Mouse (Mus musculus) midbrain, embryonic 13.5 days (tissue): ENCODE measurements around the gene Trak1. TPM values are rescaled to one million over a fixed set of nuclear protein-coding genes. Genes with fewer than 3 reads are reported as not detected.
A peak's percentile ranks its signal among the peaks of the same experiment; 100 is the strongest.

Source experiments
- ATAC-seq: fragments of 200-750 bp; cut with Nextera tagmentation; 2 replicates; pipeline ENCODE4 v1.8.0; 2017; ENCODE audit warnings: mild to moderate bottlenecking, moderate TSS enrichment, moderate library complexity
- H3K27ac ChIP-seq: fragments of 300-500 bp; sonication (generic); 2 replicates; pipeline ENCODE4 v1.5.1; 2015; ENCODE audit warnings: inconsistent platforms, mild to moderate bottlenecking, moderate library complexity
- H3K27me3 ChIP-seq: fragments of 300-500 bp; sonication (generic); 2 replicates; pipeline ENCODE4 v1.6.1; 2015; ENCODE audit warnings: mild to moderate bottlenecking, inconsistent platforms
- H3K36me3 ChIP-seq: fragments of 300-500 bp; sonication (generic); 2 replicates; pipeline ENCODE4 v1.6.1; 2015; ENCODE audit warnings: mild to moderate bottlenecking, inconsistent platforms
- H3K4me1 ChIP-seq: fragments of 300-500 bp; sonication (generic); replicated peaks from 2 replicates; pipeline ENCODE4 v1.6.1; 2015; ENCODE audit warnings: inconsistent platforms
- H3K4me2 ChIP-seq: fragments of 300-500 bp; sonication (generic); replicated peaks from 2 replicates; pipeline ENCODE4 v1.6.1; 2015; ENCODE audit warnings: moderate library complexity, mild to moderate bottlenecking, inconsistent platforms
- H3K4me3 ChIP-seq: fragments of 300-500 bp; sonication (generic); replicated peaks from 2 replicates; pipeline ENCODE4 v1.5.1; 2015; ENCODE audit warnings: mild to moderate bottlenecking, inconsistent platforms
- H3K9ac ChIP-seq: fragments of 300-500 bp; sonication (generic); replicated peaks from 2 replicates; pipeline ENCODE4 v1.6.1; 2015; ENCODE audit warnings: mild to moderate bottlenecking, inconsistent platforms
- H3K9me3 ChIP-seq: fragments of 300-500 bp; sonication (generic); 2 replicates; pipeline ENCODE4 v1.6.1; 2016; ENCODE audit warnings: mild to moderate bottlenecking, inconsistent platforms
- WGBS: fragments of 180-500 bp; shearing (Covaris S2); methylation state at CpG from one replicate; pipeline ENCODE4 v1.1.7; 2015; 5-methylcytosine and 5-hydroxymethylcytosine counted together
- polyA plus RNA-seq: library from polyadenylated mRNA; unstranded; fragments of >200 nt; fragmentation: Nextera tagmentation; extraction: Ambion mirVana; gene quantifications from 2 replicates; pipeline ENCODE4 v1.2.1, GENCODE M21; 2015

Trak1 gene
- polyA plus RNA-seq, 1 experiment from 2014 or later = 44.8 TPM

GRCm38 (mm10) chr9:121395812-121396211 is 98.5 kb downstream of the Trak1 start:
- Histone ChIP-seq H3K9me3 (no peaks in the 10 kb centered on the region), H3K4me1 (peaks cover 26% of the 10 kb centered on the region), H3K27me3 (no peaks in the 10 kb centered on the region), H3K9ac (no peak overlapping the region), H3K27ac (no peak overlapping the region), H3K4me3 (no peak overlapping the region), H3K36me3 (peaks cover 15% of the 10 kb centered on the region), H3K4me2 (no peak overlapping the region)
- no peak for ATAC-seq
- WGBS = 89% methylated on average over 5 of the region's 5 CpGs

DNA sequence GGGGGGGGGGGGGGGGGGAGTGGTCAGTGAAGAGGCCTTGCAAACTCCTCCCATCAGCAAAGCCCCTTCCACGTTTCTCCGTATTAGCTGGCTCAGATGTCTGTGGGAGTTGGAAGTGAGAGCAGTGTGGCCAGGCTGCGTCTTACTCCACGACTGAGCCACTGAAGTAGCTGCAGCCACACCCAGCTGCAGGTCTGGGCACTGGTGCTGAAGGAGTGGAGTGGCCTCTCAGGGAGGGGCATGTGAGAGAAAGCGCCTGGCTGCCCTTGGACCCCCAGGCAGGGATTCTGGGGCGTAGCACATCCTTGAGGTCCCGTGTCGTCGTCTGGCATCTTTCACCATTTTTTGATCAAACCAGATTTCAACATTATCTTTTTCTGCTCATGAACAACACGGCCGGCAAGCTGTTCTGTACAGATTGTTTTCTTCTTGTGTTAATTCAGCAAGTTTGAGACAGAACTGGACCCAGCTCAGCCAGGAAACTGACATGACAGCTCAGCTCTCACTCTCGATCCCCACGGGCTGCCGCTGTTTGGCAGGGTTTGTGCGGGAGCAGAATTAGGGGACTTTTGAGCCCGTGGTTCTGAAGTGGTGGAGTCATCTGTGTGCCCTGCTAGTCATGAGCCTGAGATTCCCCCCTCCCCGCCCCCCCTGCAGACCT is 100.9 kb downstream of the Trak1 start:
- 75% methylated on average over 17 of the region's 17 CpGs for WGBS
- ATAC-seq = no peak
- Histone ChIP-seq H3K36me3 (peaks cover 6% of the 10 kb centered on the region; the same call in 1 of the 2 replicates), H3K4me2 (no peak overlapping the region), H3K9ac (peak overlapping the region; percentile 44; the same call in 1 of the 2 replicates), H3K27me3 (no peaks in the 10 kb centered on the region), H3K4me3 (no peak overlapping the region), H3K4me1 (peaks cover 33% of the 10 kb centered on the region), H3K27ac (peak overlapping the region; percentile 75), H3K9me3 (no peaks in the 10 kb centered on the region)

DNA sequence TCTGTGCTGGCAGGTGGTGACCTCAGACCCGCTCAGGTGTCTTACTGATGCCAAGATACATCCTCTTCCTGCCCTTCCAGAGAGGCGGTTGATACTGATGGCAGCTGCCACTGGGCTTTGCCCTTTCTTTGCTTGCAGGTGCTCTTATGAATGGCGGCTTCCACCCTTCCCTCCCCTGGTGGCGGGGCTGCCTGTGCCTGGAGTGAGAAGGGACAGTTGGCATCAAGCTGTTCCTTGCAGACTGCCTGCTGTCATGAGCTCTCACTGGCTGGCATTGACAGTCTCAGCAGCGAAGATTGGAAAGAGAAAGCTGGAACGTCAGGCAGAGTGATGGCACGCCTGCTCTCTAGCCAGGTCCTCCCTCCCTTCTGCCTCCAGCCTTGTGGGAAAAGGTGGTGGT is 101.5 kb downstream of the Trak1 start:
- no peak overlapping the region for H3K4me2 ChIP-seq
- WGBS = 57% methylated on average over 7 of the region's 7 CpGs
- H3K9ac ChIP-seq = peak overlapping the region; percentile 44; the same call in 1 of the 2 replicates
- peak overlapping the region; percentile 75 for H3K27ac ChIP-seq
- H3K27me3 ChIP-seq = no peaks in the 10 kb centered on the region
- ATAC-seq = 0 out of 2 replicates have a peak, but pooled peaks have one; percentile 4
- H3K36me3 ChIP-seq = 0 out of 2 replicates have a peak, but pooled peaks cover 4% of the 10 kb centered on the region
- H3K9me3 ChIP-seq = no peaks in the 10 kb centered on the region
- H3K4me1 ChIP-seq = peaks cover 38% of the 10 kb centered on the region
- no peak overlapping the region for H3K4me3 ChIP-seq

- Histone ChIP-seq H3K36me3 (no peaks in the 10 kb centered on the region), H3K4me1 (peaks cover 56% of the 10 kb centered on the region), H3K27ac (no peak overlapping the region), H3K4me3 (no peak overlapping the region), H3K9ac (no peak overlapping the region), H3K9me3 (no peaks in the 10 kb centered on the region), H3K27me3 (no peaks in the 10 kb centered on the region), H3K4me2 (no peak overlapping the region)
- no peak for ATAC-seq
- 87% methylated on average over 8 of the region's 8 CpGs for WGBS
These were observed 103.3 kb downstream of the Trak1 start for GRCm38 (mm10) chr9:121400608-121401007.

DNA sequence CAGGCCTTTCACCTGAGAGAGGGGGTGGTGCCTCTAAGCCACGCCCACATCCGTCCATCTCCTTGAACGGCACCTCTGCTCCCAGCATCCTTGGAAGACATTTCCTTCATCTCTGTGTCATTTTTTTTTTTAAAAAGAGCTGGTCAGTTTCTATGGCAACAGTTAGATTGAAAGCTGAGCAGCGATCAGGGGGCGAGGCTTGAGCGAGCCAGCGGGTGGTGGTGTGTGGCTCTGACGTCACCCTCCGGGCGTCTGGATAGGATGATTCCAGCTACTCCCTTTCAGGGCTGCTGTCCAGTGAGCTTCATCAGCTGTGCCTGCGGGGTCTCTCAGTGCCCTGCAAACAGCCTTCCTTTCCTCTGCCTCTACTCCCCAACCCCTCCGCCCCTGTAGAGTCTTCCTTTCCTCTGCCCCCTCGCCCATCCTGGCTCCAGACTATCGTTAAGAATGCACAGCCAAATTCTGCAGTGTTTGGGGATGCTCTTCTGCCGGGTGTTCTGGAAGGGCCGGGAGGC is 105.9 kb downstream of the Trak1 start:
- Histone ChIP-seq H3K9ac (peak overlapping the region; percentile 67), H3K9me3 (no peaks in the 10 kb centered on the region), H3K4me3 (peak overlapping the region; percentile 47), H3K4me2 (peak overlapping the region; percentile 67), H3K27ac (peak overlapping the region; percentile 91), H3K36me3 (no peaks in the 10 kb centered on the region), H3K4me1 (peaks cover 44% of the 10 kb centered on the region), H3K27me3 (no peaks in the 10 kb centered on the region)
- 13% methylated on average over 16 of the region's 16 CpGs for WGBS
- peak; percentile 96 for ATAC-seq

- H3K4me2 ChIP-seq = peak overlapping the region; percentile 67
- peak overlapping the region; percentile 47 for H3K4me3 ChIP-seq
- H3K36me3 ChIP-seq = no peaks in the 10 kb centered on the region
- H3K4me1 ChIP-seq = peaks cover 39% of the 10 kb centered on the region
- H3K9me3 ChIP-seq = no peaks in the 10 kb centered on the region
- WGBS = 49% methylated on average over 11 of the region's 11 CpGs
- peak; percentile 61 for ATAC-seq
- H3K9ac ChIP-seq = peak overlapping the region; percentile 67
- H3K27me3 ChIP-seq = no peaks in the 10 kb centered on the region
- peak overlapping the region; percentile 91 for H3K27ac ChIP-seq
These were observed 106.4 kb downstream of the Trak1 start for GRCm38 (mm10) chr9:121403699-121404098.

DNA sequence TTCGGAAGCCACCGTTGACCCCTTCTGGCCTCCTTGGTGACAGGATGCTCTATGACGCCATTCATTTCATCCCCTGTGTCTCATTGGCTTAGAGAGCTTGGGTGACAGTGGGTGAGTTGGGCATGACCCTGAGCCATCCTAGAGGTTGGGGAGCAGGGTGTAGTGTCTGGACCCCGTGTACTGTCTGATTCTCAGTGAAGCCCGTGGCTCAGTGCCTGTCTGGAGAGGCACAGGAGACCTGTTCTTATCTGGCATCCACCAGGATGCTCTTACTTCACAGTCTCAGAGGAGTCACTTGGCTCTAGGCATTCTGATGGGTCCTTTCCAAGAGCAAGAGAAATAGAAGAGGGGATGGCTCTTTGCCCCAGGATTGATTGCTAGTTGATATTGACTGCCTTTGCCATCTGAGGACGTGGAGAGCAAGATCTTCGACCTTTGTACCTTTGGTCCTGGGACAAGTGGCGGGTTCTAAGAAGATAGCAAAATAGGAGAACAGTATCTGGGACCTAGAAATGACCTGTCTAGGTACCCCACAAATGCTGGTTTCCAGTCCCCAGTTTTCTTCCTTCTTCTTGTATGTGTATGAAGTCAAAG is 107.9 kb downstream of the Trak1 start:
- WGBS = 97% methylated on average over 8 of the region's 8 CpGs
- H3K9me3 ChIP-seq = no peaks in the 10 kb centered on the region
- H3K9ac ChIP-seq = no peak overlapping the region
- no peak overlapping the region for H3K4me3 ChIP-seq
- ATAC-seq = no peak
- H3K27me3 ChIP-seq = no peaks in the 10 kb centered on the region
- H3K36me3 ChIP-seq = no peaks in the 10 kb centered on the region
- peaks cover 31% of the 10 kb centered on the region for H3K4me1 ChIP-seq
- peak overlapping the region; percentile 67 for H3K4me2 ChIP-seq
- H3K27ac ChIP-seq = no peak overlapping the region

GRCm38 (mm10) chr9:121405792-121406191 is 108.5 kb downstream of the Trak1 start:
- 98% methylated on average over 4 of the region's 4 CpGs for WGBS
- H3K27ac ChIP-seq = no peak overlapping the region
- no peaks in the 10 kb centered on the region for H3K9me3 ChIP-seq
- no peak overlapping the region for H3K4me2 ChIP-seq
- peaks cover 31% of the 10 kb centered on the region for H3K4me1 ChIP-seq
- ATAC-seq = no peak
- H3K4me3 ChIP-seq = no peak overlapping the region
- no peaks in the 10 kb centered on the region for H3K27me3 ChIP-seq
- H3K36me3 ChIP-seq = no peaks in the 10 kb centered on the region
- no peak overlapping the region for H3K9ac ChIP-seq

GRCm38 (mm10) chr9:121414237-121414636 is 116.9 kb downstream of the Trak1 start:
- Histone ChIP-seq H3K9me3 (no peaks in the 10 kb centered on the region), H3K4me3 (no peak overlapping the region), H3K27me3 (no peaks in the 10 kb centered on the region), H3K4me2 (no peak overlapping the region), H3K4me1 (0 out of 2 replicates have a peak, but pooled peaks cover 3% of the 10 kb centered on the region), H3K9ac (no peak overlapping the region), H3K27ac (no peak overlapping the region), H3K36me3 (peaks cover 17% of the 10 kb centered on the region)
- ATAC-seq = no peak
- WGBS = 92% methylated on average over 12 of the region's 12 CpGs

- 89% methylated on average over 19 of the region's 19 CpGs for WGBS
- no peak overlapping the region for H3K4me2 ChIP-seq
- H3K9me3 ChIP-seq = no peaks in the 10 kb centered on the region
- no peak overlapping the region for H3K9ac ChIP-seq
- H3K4me1 ChIP-seq = 0 out of 2 replicates have a peak, but pooled peaks cover 3% of the 10 kb centered on the region
- H3K4me3 ChIP-seq = no peak overlapping the region
- H3K27ac ChIP-seq = no peak overlapping the region
- ATAC-seq = no peak
- peaks cover 17% of the 10 kb centered on the region for H3K36me3 ChIP-seq
- H3K27me3 ChIP-seq = no peaks in the 10 kb centered on the region
These were observed 118.4 kb downstream of the Trak1 start for GRCm38 (mm10) chr9:121415626-121416241.

- Histone ChIP-seq H3K9ac (no peak overlapping the region), H3K4me2 (no peak overlapping the region), H3K27me3 (no peaks in the 10 kb centered on the region), H3K36me3 (peaks cover 17% of the 10 kb centered on the region), H3K9me3 (no peaks in the 10 kb centered on the region), H3K4me1 (0 out of 2 replicates have a peak, but pooled peaks cover 3% of the 10 kb centered on the region), H3K27ac (no peak overlapping the region), H3K4me3 (no peak overlapping the region)
- WGBS = 95% methylated on average over 5 of the region's 5 CpGs
- no peak for ATAC-seq
These were observed 119.2 kb downstream of the Trak1 start for GRCm38 (mm10) chr9:121416460-121416859.
